Mouse (Mus musculus) stomach, postnatal 0 days (tissue): ENCODE results near the gene Pcbd1.

Experiments
- CTCF ChIP-seq: IDR thresholded peaks from 2 replicates; pipeline ENCODE4 v1.5.1; 2016; ENCODE audit warnings: antibody characterized with exemption, low read depth, mild to moderate bottlenecking, moderate library complexity
- EP300 ChIP-seq: optimal IDR thresholded peaks from 2 replicates; pipeline ENCODE3; 2016; ENCODE audit warnings: antibody characterized with exemption

DNA sequence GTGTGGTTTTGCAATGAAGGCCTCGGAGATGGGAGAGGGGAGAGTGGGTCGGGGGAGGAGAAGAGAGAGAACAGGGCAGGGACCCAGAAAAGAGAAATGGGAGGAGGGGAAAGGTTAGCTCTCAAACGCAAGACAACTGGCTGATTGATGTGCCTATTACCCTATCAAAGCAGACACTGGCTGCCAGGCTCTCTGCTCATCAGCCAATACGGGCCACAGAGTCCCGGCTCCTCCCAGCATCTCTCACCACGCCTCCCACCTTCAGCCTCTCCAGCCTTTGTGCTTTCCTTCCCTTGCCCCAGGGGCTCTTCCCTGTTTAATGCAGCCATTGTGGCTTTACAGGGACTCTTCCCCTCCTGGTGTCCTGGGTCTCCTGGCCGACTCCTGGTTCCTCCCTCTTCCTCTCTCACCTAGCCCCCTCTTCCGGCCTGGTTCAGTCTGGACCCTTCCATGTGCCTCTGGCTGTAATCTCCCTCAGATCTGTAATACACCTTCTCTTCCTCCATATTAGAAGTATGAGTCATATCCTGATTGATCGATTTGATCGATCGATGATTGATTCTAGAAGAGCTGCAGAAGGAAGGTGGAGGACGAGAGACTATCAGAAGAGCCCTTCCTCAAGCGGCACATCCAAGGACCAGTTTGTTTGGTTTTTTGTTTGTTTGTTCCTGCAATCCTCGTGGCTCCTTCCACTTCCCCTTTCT is 8.8 kb upstream of the Pcbd1 start:
- TF ChIP-seq CTCF (no peak), EP300 (no peak)
